Mouse (Mus musculus) small intestine, adult 2 months (tissue): ENCODE results near the gene Akap6. TPM values are rescaled to one million over a fixed set of nuclear protein-coding genes. Genes with fewer than 3 reads are reported as not detected.
"Not testable (repeated sequence)": the region's sequence is repeated elsewhere in the genome, so short reads cannot be mapped to it uniquely, and the experiment has no call there.

Experiments used
- H3K27ac ChIP-seq: fragments of 200-500 bp; 2 replicates; pipeline ENCODE4 v1.5.1; 2012; ENCODE audit warnings: low read depth, low read length, control low read depth, inconsistent platforms; ENCODE audit not compliant: insufficient read depth
- H3K27me3 ChIP-seq: fragments of 200-500 bp; 2 replicates; pipeline ENCODE4 v1.6.1; 2012; ENCODE audit warnings: mild to moderate bottlenecking, moderate library complexity, low read length, inconsistent platforms; ENCODE audit not compliant: control insufficient read depth, insufficient read depth
- H3K36me3 ChIP-seq: fragments of 200-500 bp; 2 replicates; pipeline ENCODE4 v1.6.1; 2012; ENCODE audit warnings: mild to moderate bottlenecking, low read length, control low read depth, inconsistent platforms; ENCODE audit not compliant: control insufficient read depth, insufficient read depth
- H3K4me1 ChIP-seq: fragments of 200-500 bp; 2 replicates; pipeline ENCODE4 v1.6.1; 2012; ENCODE audit warnings: low read length, inconsistent platforms, mixed read lengths; ENCODE audit not compliant: control insufficient read depth, insufficient read depth, insufficient read length
- H3K4me3 ChIP-seq: fragments of 200-500 bp; 2 replicates; pipeline ENCODE4 v1.5.1; 2012; ENCODE audit warnings: low read depth, mild to moderate bottlenecking, control low read depth, inconsistent platforms, low read length, moderate library complexity
- CTCF ChIP-seq: fragments of 200-500 bp; IDR thresholded peaks from 2 replicates; pipeline ENCODE4 v1.5.1; 2012; ENCODE audit warnings: low read depth, mild to moderate bottlenecking, control low read depth, inconsistent platforms, low read length, moderate library complexity, mixed read lengths; ENCODE audit not compliant: insufficient replicate concordance, insufficient read length; ENCODE audit errors: extremely low read depth
- POLR2A ChIP-seq: fragments of 200-500 bp; IDR thresholded peaks from 2 replicates; pipeline ENCODE4 v1.6.1; 2012; ENCODE audit warnings: low read depth, mild to moderate bottlenecking, control low read depth, inconsistent platforms, low read length, moderate library complexity
- WGBS: fragments of 180-500 bp; shearing (Covaris S2); methylation state at CpG from one replicate; pipeline ENCODE4 v1.1.7; 2018; 5-methylcytosine and 5-hydroxymethylcytosine counted together
- polyA plus RNA-seq: library from polyadenylated mRNA; depleted of rRNA; stranded (reverse); fragments of >200 nt; gene quantifications from 2 replicates; pipeline ENCODE4 v1.2.3, GENCODE M21; 2012

Gene Akap6
- polyA plus RNA-seq, 1 experiment, result 0.23 TPM

DNA sequence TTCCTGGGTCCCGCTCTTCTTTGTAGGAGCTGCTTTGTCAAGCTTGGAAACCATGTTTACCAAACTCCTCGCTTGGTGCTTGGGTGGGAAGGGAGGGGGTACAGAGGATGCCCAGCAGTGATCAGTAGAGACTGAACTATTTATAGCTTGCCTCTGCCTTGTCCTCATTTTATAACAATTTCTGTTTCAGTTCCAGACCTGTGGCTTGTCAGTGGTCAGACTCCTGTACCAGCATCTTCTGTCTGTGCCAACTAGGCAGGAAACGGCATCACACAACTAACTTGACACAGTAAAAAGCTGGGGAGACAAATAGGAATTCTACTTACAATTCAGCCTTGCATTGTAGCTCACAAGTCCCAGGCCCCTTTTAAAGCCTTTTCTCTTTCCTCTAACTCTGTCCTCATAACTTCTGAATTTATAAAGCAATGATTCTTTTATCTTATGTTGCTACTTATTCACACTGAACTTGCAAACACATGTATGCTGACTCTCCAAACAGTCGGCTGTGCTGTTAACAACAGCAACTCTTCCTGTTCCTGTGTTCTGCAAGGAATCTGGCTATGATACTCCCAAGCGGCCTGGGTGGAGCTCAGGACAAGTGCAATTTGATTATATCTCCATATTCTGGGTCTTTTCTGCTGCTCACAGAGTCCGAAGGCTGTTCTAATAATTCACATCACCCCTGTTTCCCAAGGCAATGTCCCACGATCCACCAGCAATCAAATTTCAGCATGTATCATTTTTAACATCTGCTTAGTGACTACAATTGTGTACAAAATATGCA, 12.9 kb downstream of the Akap6 start:
- Histone ChIP-seq H3K27me3 (no peaks in the 10 kb centered on the region), H3K27ac (no peak overlapping the region), H3K36me3 (no peaks in the 10 kb centered on the region), H3K4me1 (no peaks in the 10 kb centered on the region), H3K4me3 (no peak overlapping the region)
- no peak for TF ChIP-seq CTCF
- TF ChIP-seq POLR2A, result no peak
- 48% methylated on average over 7 of the region's 7 CpGs for WGBS

DNA sequence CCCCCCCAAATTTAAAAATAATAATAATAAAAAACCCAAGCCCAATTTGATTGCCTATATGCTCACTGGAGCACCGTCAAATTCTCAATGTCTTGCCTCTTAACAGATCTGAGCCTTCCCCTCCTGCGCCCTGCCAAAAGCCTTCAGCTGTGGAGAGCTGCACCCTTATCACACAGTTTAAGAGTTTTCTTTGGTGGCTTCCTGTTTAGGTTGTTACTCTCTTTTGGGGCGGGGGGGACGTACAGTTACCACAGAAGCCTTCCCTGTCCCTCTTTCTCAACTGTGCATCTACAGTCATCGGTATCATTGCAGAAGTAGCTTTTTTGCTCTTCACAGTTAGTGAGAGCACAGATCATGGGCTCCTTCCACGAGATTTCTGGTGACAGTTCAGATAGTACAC, 19.2 kb downstream of the Akap6 start:
- 73% methylated on average over 6 of the region's 6 CpGs for WGBS
- H3K4me1 ChIP-seq, result no peaks in the 10 kb centered on the region
- H3K27ac ChIP-seq, result no peak overlapping the region
- H3K36me3 ChIP-seq, result no peaks in the 10 kb centered on the region
- no peak overlapping the region for H3K4me3 ChIP-seq
- no peaks in the 10 kb centered on the region for H3K27me3 ChIP-seq
- no peak for TF ChIP-seq CTCF
- TF ChIP-seq POLR2A, result no peak

DNA sequence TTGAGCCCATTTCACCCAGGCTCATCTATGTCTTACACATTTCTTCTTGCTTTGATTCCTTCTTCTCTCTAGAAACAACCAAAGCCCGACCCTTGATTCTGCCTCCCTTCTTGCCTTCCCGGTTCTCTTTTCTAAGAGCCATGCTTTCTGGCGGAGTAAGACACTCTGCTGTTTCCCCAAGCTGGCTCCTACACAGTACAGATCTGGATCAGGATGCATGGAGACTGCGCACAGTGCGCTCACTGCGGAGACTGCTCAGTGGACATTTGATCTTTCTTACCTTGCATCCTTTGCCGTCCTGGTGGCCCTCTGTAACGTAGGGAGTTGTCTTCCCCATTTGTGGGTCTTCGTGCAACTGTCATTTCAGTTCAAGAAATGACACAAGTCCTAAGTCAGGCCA, 20.0 kb downstream of the Akap6 start:
- 84% methylated on average over 9 of the region's 9 CpGs for WGBS
- H3K36me3 ChIP-seq, result no peaks in the 10 kb centered on the region
- H3K27ac ChIP-seq, result no peak overlapping the region
- no peak for TF ChIP-seq POLR2A
- TF ChIP-seq CTCF, result no peak
- H3K27me3 ChIP-seq, result no peaks in the 10 kb centered on the region
- no peak overlapping the region for H3K4me3 ChIP-seq
- no peaks in the 10 kb centered on the region for H3K4me1 ChIP-seq

DNA sequence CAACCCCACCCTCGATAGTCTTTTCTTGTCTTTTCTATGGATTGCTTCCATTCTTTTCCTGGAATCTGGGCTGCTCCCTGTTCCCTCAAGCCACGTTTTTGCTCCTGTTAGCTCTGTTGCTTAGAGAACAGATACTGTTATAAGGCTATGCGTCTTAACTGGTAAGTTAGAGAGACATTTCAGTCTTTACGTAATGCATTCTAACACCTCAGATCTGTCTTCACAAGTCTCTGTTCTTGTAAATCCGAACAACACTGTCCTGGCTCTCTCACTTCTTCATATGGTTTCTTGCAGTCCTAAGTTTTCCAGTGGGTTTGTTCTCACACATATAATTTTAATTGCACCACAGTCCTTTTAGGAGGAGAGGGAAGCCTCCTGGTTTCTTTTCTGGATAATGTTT, 20.5 kb downstream of the Akap6 start:
- Histone ChIP-seq H3K4me3 (no peak overlapping the region), H3K4me1 (no peaks in the 10 kb centered on the region), H3K27ac (no peak overlapping the region), H3K36me3 (no peaks in the 10 kb centered on the region), H3K27me3 (no peaks in the 10 kb centered on the region)
- TF ChIP-seq CTCF (no peak), POLR2A (no peak)
- WGBS, result 74% methylated on average over 5 of the region's 5 CpGs

DNA sequence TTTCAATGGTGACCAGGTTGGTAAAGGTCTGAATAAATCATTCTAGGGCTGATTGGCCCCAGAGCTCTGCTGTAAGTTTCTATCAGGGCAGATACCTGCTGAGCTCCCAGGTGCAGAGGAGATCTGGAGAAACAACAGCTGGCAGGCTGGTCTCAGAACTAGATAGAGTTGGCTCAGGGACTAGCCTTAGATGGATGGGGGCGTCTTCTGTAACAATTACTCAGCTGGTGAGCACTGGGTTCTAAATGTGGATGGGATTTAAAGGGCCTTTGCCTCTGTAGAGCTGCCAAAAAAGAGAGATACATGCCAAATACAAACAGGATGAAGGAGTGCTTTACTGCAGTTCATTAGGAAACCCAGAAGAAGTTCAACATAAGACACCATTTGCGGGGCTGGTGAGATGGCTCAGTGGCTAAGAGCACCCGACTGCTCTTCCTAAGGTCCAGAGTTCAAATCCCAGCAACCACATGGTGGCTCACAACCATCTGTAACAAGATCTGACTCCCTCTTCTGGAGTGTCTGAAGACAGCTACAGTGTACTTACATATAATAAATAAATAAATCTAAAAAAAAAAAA, 24.9 kb downstream of the Akap6 start:
- not testable (repeated sequence) for H3K4me3 ChIP-seq, H3K27ac ChIP-seq, H3K27me3 ChIP-seq, H3K36me3 ChIP-seq, H3K4me1 ChIP-seq
- 62% methylated on average over 3 of the region's 3 CpGs for WGBS

DNA sequence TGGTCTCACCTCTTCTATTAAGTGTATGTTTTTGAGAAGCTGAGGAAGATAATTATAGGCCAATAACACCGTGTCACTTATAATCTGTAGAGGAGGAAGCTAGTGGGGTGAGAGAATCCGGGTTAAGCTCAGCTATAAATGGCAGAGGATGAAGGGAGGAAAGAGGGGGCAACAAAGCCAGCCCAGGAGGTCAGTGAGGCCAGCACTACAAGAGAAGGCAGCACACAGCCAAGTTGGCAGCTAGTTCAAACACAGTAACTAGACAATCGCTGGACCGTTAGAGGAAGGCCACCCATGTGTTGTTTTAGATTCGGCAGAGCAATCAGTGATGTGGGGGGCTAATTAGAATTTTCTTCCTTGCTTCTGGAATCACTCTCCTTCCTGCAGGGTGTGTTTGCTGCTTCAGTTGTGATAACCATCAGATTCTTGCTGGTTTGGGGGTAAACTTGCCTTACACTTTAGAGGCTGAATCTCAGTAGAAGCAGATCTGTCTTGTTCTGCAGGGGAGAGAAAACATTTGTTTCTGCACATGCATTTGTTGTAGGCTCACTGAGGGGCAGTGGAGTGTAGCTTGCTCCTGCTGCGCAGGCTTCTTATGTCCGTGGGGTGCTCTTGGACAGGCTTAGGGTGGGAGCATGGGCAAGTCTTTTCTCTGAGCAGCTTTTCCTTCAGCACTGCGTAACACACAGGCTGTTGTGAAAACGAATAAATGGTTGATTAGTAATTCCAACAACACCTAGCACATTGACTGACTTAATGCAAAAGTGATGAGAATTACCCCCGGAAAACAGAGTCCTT, 27.4 kb downstream of the Akap6 start:
- 72% methylated on average over 10 of the region's 10 CpGs for WGBS
- TF ChIP-seq CTCF, result no peak
- TF ChIP-seq POLR2A, result no peak
- no peaks in the 10 kb centered on the region for H3K36me3 ChIP-seq

DNA sequence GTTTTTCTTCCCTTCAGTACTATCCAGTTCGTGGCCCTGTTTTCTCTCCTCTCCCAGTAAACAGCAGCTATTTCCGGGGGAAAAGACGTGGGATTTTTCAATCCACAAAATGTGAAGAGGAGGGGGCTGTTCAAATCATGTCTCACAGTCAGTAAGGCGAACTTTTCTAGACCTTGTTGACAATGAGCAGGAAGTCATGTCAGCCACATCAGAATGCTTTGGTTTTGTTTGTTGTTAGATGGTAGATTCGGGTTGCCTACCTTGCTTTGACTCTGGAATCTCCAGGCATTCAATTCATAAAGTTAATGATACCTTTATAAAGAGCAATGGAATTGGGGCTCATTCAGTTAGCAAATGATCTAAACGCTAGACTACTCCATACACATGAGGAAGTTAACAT, 30.2 kb downstream of the Akap6 start:
- no peak for TF ChIP-seq POLR2A
- no peak for TF ChIP-seq CTCF
- H3K27me3 ChIP-seq, result no peaks in the 10 kb centered on the region
- H3K36me3 ChIP-seq, result no peaks in the 10 kb centered on the region
- WGBS, result 68% methylated on average over 6 of the region's 6 CpGs
- H3K4me1 ChIP-seq, result no peaks in the 10 kb centered on the region
- no peak overlapping the region for H3K27ac ChIP-seq
- H3K4me3 ChIP-seq, result no peak overlapping the region

More for the DNA sequence above, 27.4 kb downstream of the Akap6 start:
- no peak overlapping the region for H3K27ac ChIP-seq
- no peaks in the 10 kb centered on the region for H3K27me3 ChIP-seq
- no peak overlapping the region for H3K4me3 ChIP-seq
- H3K4me1 ChIP-seq, result no peaks in the 10 kb centered on the region

DNA sequence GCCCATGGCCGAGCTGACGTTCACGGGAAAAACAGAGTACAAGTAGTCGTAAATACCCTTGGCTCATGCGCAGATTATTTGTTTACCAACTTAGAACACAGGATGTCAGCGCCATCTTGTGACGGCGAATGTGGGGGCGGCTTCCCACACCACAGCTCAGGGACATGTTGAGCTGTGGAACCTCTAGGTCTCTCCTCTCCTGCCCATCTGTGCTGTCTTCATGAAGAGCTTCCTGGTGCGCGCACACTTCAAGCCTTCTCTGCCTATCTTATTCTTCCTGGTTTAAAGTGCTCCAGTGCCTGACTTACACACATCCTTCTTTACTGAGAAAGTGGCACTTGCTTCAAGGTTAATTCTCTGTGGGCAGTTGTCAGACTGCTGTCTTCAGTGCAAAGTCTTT, 36.0 kb downstream of the Akap6 start:
- not testable (repeated sequence) for H3K4me1 ChIP-seq, H3K27ac ChIP-seq, H3K4me3 ChIP-seq, H3K36me3 ChIP-seq, H3K27me3 ChIP-seq
- 93% methylated on average over 7 of the region's 11 CpGs for WGBS
